Mouse (Mus musculus) forebrain, embryonic 16.5 days (tissue): ENCODE data around the gene 9130019O22Rik. TPM values are rescaled to one million over a fixed set of nuclear protein-coding genes. Genes with fewer than 3 reads are reported as not detected.

Experiments used
- ATAC-seq: fragments of 200-750 bp; cut with Nextera tagmentation; 2 replicates; pipeline ENCODE4 v1.8.0; 2017; ENCODE audit warnings: mild to moderate bottlenecking, moderate library complexity
- H3K27ac ChIP-seq: fragments of 300-500 bp; sonication (generic); 2 replicates; pipeline ENCODE4 v1.5.1; 2014; ENCODE audit warnings: low read length, control low read depth
- H3K27me3 ChIP-seq: fragments of 300-500 bp; sonication (generic); replicated peaks from 2 replicates; pipeline ENCODE4 v1.6.1; 2014; ENCODE audit warnings: low read length; ENCODE audit not compliant: control insufficient read depth, insufficient read depth
- H3K36me3 ChIP-seq: fragments of 300-500 bp; sonication (generic); 2 replicates; pipeline ENCODE4 v1.6.1; 2014; ENCODE audit not compliant: control insufficient read depth, insufficient read depth
- H3K4me1 ChIP-seq: fragments of 300-500 bp; sonication (generic); replicated peaks from 2 replicates; pipeline ENCODE4 v1.6.1; 2014; ENCODE audit warnings: low read length; ENCODE audit not compliant: control insufficient read depth, insufficient read depth
- H3K4me2 ChIP-seq: fragments of 300-500 bp; sonication (generic); 2 replicates; pipeline ENCODE4 v1.6.1; 2014; ENCODE audit warnings: mild to moderate bottlenecking, low read length, control low read depth
- H3K4me3 ChIP-seq: fragments of 300-500 bp; sonication (generic); replicated peaks from 2 replicates; pipeline ENCODE4 v1.5.1; 2014; ENCODE audit warnings: mild to moderate bottlenecking, low read length, control low read depth
- H3K9ac ChIP-seq: fragments of 300-500 bp; sonication (generic); replicated peaks from 2 replicates; pipeline ENCODE4 v1.6.1; 2014; ENCODE audit warnings: low read depth, low read length, control low read depth
- H3K9me3 ChIP-seq: fragments of 300-500 bp; sonication (generic); 2 replicates; pipeline ENCODE4 v1.6.1; 2016; ENCODE audit warnings: low read length; ENCODE audit not compliant: control insufficient read depth
- WGBS: fragments of 180-500 bp; shearing (Covaris S2); extraction: QIAGEN DNeasy Blood & Tissue Kit; methylation state at CpG from one replicate; pipeline ENCODE4 v1.1.7; 2014; 5-methylcytosine and 5-hydroxymethylcytosine counted together
- polyA plus RNA-seq: library from polyadenylated mRNA; unstranded; fragments of >200 nt; fragmentation: Nextera tagmentation; extraction: Ambion mirVana; gene quantifications from 2 replicates; pipeline ENCODE4 v1.2.1, GENCODE M21; 2015

The 9130019O22Rik gene
- polyA plus RNA-seq, 1 experiment from 2014 or later, result 5.1 TPM

DNA sequence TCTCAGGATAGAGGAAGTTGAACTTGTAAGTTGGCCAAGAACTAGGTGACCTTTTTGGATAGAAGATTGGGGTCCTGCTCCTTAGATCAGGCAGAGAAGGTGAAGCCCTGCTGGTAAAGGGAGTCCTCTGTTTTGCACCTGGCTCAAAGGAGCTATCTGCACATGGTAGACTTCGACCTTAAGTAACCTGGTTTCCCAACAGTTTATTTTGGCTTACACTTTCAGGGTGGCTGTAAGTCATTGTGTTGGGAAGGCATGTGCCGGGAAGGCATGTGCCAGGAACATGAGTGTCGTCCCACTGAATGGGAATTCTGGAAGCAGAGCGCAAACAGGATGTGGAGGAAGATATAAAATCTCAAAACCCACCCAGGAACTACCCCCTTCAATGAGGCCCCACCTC is 51.4 kb downstream of the 9130019O22Rik start:
- Histone ChIP-seq H3K36me3 (no peaks in the 10 kb centered on the region), H3K9me3 (no peaks in the 10 kb centered on the region), H3K27ac (no peak overlapping the region), H3K9ac (no peak overlapping the region), H3K4me3 (no peak overlapping the region), H3K27me3 (no peaks in the 10 kb centered on the region), H3K4me1 (no peaks in the 10 kb centered on the region), H3K4me2 (no peak overlapping the region)
- no peak for ATAC-seq
- 89% methylated on average over 4 of the region's 4 CpGs for WGBS

DNA sequence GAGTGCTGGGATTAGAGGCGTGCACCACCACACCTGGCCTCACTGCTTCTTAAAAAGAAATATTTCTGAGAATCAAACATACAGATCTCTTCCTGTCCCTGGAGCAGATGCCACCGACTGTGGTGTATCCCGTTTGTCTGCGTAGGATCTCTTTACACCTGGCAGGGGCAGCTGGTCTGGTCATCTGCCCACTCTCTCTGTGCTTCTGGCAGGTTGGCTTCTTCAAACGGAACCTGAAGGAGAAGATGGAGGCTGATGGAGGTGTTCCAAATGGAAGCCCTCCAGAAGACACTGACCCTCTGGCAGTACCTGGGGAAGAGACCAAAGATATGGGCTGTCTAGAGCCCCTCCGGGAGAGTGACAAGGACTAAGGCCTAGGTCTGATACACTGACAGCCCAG is 53.7 kb downstream of the 9130019O22Rik start:
- no peak overlapping the region for H3K4me2 ChIP-seq
- H3K4me1 ChIP-seq, result no peaks in the 10 kb centered on the region
- no peak for ATAC-seq
- no peaks in the 10 kb centered on the region for H3K9me3 ChIP-seq
- no peak overlapping the region for H3K4me3 ChIP-seq
- no peak overlapping the region for H3K9ac ChIP-seq
- no peaks in the 10 kb centered on the region for H3K36me3 ChIP-seq
- no peaks in the 10 kb centered on the region for H3K27me3 ChIP-seq
- H3K27ac ChIP-seq, result no peak overlapping the region
- WGBS, result 84% methylated on average over 6 of the region's 6 CpGs

Other genes starting within 250 kb of the 9130019O22Rik start
- 0.09 TPM in 1 of 2 replicates, not detected in the other for gene Spn, start 249.3 kb downstream of the 9130019O22Rik start, polyA plus RNA-seq
- 88.2 and 91.0 TPM in 2 replicates for gene Cd2bp2, start 191.1 kb downstream of the 9130019O22Rik start, polyA plus RNA-seq
- 24.9 and 31.0 TPM in 2 replicates for gene Tbc1d10b, start 178.7 kb downstream of the 9130019O22Rik start, polyA plus RNA-seq
- 4.1 and 8.3 TPM in 2 replicates for gene Mylpf, start 178.3 kb downstream of the 9130019O22Rik start, polyA plus RNA-seq
- 66.1 and 69.3 TPM in 2 replicates for gene Zfp553, start 154.1 kb downstream of the 9130019O22Rik start, polyA plus RNA-seq
- 18.8 and 26.5 TPM in 2 replicates for gene Sept1, start 154.0 kb downstream of the 9130019O22Rik start, polyA plus RNA-seq
- 59.1 and 66.6 TPM in 2 replicates for gene Zfp771, start 142.9 kb downstream of the 9130019O22Rik start, polyA plus RNA-seq
- gene Dctpp1, start 126.5 kb downstream of the 9130019O22Rik start, polyA plus RNA-seq, result 143 and 147 TPM in 2 replicates
- 48.3 and 49.2 TPM in 2 replicates for gene Sephs2, start 113.1 kb downstream of the 9130019O22Rik start, polyA plus RNA-seq
- gene Itgal, start 90.9 kb downstream of the 9130019O22Rik start, polyA plus RNA-seq, result 0.16 and 0.20 TPM in 2 replicates
- gene Zfp768, start 41.6 kb downstream of the 9130019O22Rik start, polyA plus RNA-seq, result 10.5 and 10.6 TPM in 2 replicates
- 8.2 and 9.6 TPM in 2 replicates for gene Zfp747, start 11.1 kb downstream of the 9130019O22Rik start, polyA plus RNA-seq
- 5.3 and 6.3 TPM in 2 replicates for gene E430018J23Rik, start 6.5 kb upstream of the 9130019O22Rik start, polyA plus RNA-seq
- 5.2 and 5.9 TPM in 2 replicates for gene Zfp764, start 19.7 kb upstream of the 9130019O22Rik start, polyA plus RNA-seq
- gene Zfp688, start 34.9 kb upstream of the 9130019O22Rik start, polyA plus RNA-seq, result 28.4 and 28.6 TPM in 2 replicates
- 14.6 and 17.7 TPM in 2 replicates for gene Zfp689, start 62.0 kb upstream of the 9130019O22Rik start, polyA plus RNA-seq
- gene Prr14, start 72.4 kb upstream of the 9130019O22Rik start, polyA plus RNA-seq, result 42.8 and 45.3 TPM in 2 replicates
- gene Fbrs, start 92.0 kb upstream of the 9130019O22Rik start, polyA plus RNA-seq, result 10.2 and 11.8 TPM in 2 replicates
- 46.3 and 51.5 TPM in 2 replicates for gene Srcap, start 124.8 kb upstream of the 9130019O22Rik start, polyA plus RNA-seq
- 16.3 and 18.8 TPM in 2 replicates for gene Gm42715, start 132.4 kb upstream of the 9130019O22Rik start, polyA plus RNA-seq
- 4.0 and 6.2 TPM in 2 replicates for gene Tmem265, start 174.2 kb upstream of the 9130019O22Rik start, polyA plus RNA-seq
- gene Phkg2, start 186.2 kb upstream of the 9130019O22Rik start, polyA plus RNA-seq, result 65.2 and 65.7 TPM in 2 replicates
- 10.0 and 10.3 TPM in 2 replicates for gene Ccdc189, start 201.4 kb upstream of the 9130019O22Rik start, polyA plus RNA-seq
- 54.1 and 62.7 TPM in 2 replicates for gene Rnf40, start 201.6 kb upstream of the 9130019O22Rik start, polyA plus RNA-seq
- 19.4 and 20.4 TPM in 2 replicates for gene Zfp629, start 228.6 kb upstream of the 9130019O22Rik start, polyA plus RNA-seq